Mouse (Mus musculus): ENCODE measurements around the gene Enthd1. TPM values are rescaled to one million over a fixed set of nuclear protein-coding genes. Genes with fewer than 3 reads are reported as not detected.

The Enthd1 gene
- polyA plus RNA-seq, 1 experiment: not detected

DNA sequence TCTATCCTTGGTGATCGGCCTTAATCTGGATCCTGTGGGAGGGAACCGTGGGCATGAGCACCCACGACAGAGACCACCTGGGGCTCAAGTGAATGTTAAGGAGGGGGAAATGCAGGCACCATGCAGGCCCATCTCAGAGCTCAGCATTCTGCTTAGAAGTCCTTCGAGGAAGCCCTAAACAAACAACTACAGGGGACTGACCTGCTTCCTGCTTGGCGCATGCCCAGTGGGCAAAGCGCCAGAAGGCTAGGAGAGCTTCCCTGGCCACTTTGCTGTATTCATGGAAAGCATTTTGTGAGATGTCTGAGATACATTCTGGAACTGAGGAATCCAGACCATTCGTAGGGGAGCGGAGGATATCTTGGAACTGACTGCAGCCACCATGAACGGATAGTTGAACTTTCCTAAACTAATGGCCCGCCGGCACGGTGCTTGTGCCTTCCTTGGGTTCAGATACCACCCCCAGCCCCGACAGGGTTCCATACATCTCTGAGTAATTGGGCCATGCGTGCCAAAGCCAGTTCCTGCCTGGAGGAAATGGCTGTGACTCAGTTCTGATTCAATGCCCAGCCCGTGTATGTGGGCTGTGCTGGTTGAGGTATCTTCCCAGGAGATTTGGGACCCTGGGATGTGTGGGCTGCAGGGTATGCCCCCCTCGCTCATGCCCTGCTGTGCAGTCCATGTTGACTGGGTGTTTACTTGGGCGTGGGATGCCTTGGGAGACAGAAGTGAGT lies 150.8 kb downstream of the Enthd1 start:
- no peak for TF ChIP-seq TAL1 (IDR thresholded peaks at IDR 0.05; ENCODE audit: low read length)
- TF ChIP-seq GATA1 (IDR thresholded peaks at IDR 0.05; ENCODE audit: low read length): no peak
- Histone ChIP-seq H3K4me1 (ENCODE audit: control insufficient read depth) (no peaks in the 10 kb centered on the region), H3K9me3 (ENCODE audit: control insufficient read depth, low read length) (no peaks in the 10 kb centered on the region), H3K4me3 (replicated peaks) (no peak overlapping the region), H3K36me3 (ENCODE audit: control insufficient read depth) (no peaks in the 10 kb centered on the region), H3K27me3 (ENCODE audit: control insufficient read depth) (no peaks in the 10 kb centered on the region)

DNA sequence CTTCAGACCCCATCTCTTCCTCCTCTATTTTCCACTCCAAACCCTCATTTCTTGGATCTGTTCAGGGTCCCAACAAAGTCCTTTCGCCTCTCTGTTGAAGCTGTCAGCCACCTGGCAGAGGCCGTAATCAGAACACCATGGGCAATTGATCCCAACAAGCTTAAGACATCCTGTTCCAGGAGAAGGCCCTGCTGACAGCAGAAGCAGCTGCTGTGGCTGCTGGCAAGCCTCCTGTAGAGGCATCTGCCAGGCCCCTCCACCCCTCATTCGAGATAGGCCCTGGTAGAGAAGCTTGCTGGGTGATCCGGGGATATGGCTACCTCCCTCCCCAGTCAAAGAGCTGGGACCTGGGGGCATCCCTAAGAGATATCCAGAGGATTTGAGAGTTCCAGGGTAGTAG lies 151.9 kb downstream of the Enthd1 start:
- Histone ChIP-seq H3K9me3 (ENCODE audit: control insufficient read depth, low read length) (no peaks in the 10 kb centered on the region), H3K4me1 (ENCODE audit: control insufficient read depth) (no peaks in the 10 kb centered on the region), H3K4me3 (replicated peaks) (no peak overlapping the region), H3K27me3 (ENCODE audit: control insufficient read depth) (no peaks in the 10 kb centered on the region), H3K36me3 (ENCODE audit: control insufficient read depth) (no peaks in the 10 kb centered on the region)
- TF ChIP-seq TAL1 (IDR thresholded peaks at IDR 0.05; ENCODE audit: low read length) (no peak), GATA1 (IDR thresholded peaks at IDR 0.05; ENCODE audit: low read length) (no peak)

DNA sequence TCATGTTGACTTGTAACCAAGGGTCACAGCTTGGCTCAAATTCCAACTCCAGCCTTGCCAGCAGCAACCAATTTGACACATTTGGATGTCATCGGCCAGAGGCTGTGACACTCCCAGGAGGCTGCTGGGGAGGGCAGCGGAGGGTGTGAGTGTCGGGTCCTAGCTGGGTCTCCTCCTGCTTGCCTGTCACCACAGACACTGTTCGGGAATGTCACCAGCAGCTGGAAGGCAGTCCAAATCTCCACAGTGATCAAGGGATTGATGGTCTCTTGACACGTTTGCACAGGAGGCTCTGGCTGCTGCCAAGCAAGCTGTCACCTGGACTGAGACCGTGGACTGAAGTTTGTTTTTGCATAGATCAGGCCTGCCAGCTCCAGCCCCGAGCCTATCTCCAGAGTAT lies 154.3 kb downstream of the Enthd1 start:
- Histone ChIP-seq H3K9me3 (ENCODE audit: control insufficient read depth, low read length) (no peaks in the 10 kb centered on the region), H3K4me1 (ENCODE audit: control insufficient read depth) (no peaks in the 10 kb centered on the region), H3K27me3 (ENCODE audit: control insufficient read depth) (no peaks in the 10 kb centered on the region), H3K36me3 (ENCODE audit: control insufficient read depth) (no peaks in the 10 kb centered on the region), H3K4me3 (replicated peaks) (no peak overlapping the region)
- no peak for TF ChIP-seq GATA1 (IDR thresholded peaks at IDR 0.05; ENCODE audit: low read length)
- no peak for TF ChIP-seq TAL1 (IDR thresholded peaks at IDR 0.05; ENCODE audit: low read length)

DNA sequence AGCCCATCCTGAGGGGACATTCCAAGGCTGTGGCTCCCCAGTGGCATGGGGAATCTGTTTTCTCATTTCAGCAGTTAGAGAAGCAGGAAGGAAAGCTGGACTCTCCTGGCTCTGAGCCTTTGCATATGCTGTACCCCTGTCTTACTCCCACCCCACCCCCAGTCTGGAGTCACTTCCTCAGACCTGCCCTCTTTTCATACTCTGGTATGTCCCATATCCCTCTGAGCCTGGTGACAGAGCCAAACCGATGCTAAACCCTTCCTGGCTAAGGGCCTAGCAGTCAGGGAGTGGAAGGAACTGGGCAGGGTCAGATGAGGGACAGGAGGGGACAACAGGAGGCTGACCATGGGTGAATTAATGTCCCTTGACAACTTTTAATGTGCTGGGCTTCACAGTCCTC lies 157.1 kb downstream of the Enthd1 start:
- Histone ChIP-seq H3K36me3 (ENCODE audit: control insufficient read depth) (no peaks in the 10 kb centered on the region), H3K27me3 (ENCODE audit: control insufficient read depth) (no peaks in the 10 kb centered on the region), H3K9me3 (ENCODE audit: control insufficient read depth, low read length) (peaks cover 5% of the 10 kb centered on the region; the same call in 1 of the 2 replicates), H3K4me3 (replicated peaks) (no peak overlapping the region), H3K4me1 (ENCODE audit: control insufficient read depth) (no peaks in the 10 kb centered on the region)
- TF ChIP-seq TAL1 (IDR thresholded peaks at IDR 0.05; ENCODE audit: low read length): no peak
- no peak for TF ChIP-seq GATA1 (IDR thresholded peaks at IDR 0.05; ENCODE audit: low read length)

Other genes with a start within 250 kb of the Enthd1 start
- 14.0 and 16.9 TPM in 2 replicates for gene Grap2, start 7.4 kb upstream of the Enthd1 start, polyA plus RNA-seq (2012)
- not detected in 2 replicates for gene Fam83f, start 106.7 kb upstream of the Enthd1 start, polyA plus RNA-seq (2012)
- gene Tnrc6b, start 146.2 kb upstream of the Enthd1 start, polyA plus RNA-seq (2012): 8.2 and 8.6 TPM in 2 replicates

All from erythroblast, embryonic 14.5 days (primary cell).